Mouse (Mus musculus) frontal cortex, postnatal 10 days (tissue): ENCODE results near the gene St3gal5.
A peak's percentile ranks its signal among the peaks of the same experiment; 100 is the strongest.

Experiments used
- DNase-seq, 2 experiments: peaks; one replicate each; pipeline ENCODE4 v3.0.0; 2022; ENCODE audit warnings: low spot score in 2 of 2, mixed read lengths in 1 of 2

Gene St3gal5

DNA sequence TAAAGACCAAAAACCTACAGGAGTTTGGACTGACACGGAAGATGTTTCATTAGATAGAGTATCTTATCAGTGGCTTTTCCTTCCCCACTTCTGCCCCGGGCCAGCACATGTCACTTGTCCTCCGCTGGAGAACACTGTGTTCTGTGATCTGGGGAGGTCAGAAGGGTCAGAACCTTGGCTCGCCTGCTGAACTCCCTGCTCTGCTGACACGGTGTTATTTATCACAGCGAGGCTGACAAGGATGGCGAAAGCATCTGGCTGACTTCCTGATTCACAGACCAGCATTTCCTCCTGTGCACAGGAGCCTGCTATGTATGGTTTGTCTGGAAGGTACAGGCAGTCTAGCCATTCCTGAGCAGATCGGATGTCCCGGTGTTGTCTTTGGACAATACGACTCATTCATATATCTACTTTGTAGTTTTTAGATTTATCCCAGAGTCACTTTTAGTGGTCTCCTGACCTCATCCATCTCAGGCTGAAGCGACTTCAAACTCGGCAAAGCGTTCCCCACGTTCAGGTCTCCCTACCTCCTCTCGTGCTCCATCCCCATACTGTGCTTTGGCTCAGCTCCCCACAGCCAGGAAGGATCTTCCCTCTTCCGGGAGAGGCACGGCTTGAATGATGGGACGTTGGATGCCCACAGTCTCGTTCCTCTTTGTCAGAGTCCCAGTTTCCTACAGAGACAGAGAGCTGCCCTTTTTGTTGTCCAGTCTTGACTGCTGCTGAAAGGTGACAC is 64.9 kb downstream of the St3gal5 start:
- DNase-seq, result no peak

DNA sequence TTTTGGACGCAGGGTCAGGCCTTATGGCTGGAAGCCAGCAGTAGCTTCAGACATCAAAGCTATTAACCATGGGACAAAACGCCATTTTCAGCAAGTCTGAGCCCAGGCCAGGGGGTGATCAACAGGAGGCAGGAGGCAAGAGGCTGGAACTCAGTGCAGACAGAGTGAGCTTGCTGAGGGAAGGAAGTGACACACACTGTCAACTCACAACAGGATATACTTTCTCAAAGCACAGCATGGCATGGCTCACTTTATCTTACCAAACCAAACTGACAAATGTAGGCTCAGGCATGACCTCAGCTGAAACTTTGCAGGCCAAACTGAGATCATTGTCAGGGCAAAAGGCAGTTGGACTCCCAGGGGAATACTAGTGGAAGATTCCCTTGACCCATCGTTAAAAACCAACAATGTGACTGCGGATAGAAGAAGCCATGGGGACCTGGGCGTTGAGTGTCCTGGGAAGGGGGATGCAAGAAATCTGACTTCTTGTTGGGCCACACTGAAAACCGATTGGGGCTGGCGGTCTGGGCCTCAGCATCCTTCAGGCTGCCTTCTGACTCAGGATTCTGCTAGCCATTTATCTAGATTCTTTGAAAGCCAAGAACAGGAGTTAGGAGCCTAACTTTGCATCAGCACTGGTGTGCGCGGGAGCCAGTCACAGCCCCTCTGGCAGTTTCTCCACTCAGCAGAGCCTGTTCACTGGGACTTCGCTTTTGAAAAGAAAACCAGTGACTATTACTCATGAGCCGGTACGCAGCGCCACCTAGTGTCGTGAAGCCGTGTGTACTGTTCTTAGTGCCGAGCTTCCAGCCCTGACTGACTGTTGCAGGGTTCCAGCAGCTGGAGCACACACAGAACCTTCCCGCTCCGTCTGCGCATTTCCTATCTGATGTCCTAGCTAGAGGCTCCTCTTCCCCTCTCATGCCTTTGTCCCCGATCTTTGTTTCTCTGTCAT is 67.2 kb downstream of the St3gal5 start:
- peak; percentile 46 to 85 for DNase-seq

DNA sequence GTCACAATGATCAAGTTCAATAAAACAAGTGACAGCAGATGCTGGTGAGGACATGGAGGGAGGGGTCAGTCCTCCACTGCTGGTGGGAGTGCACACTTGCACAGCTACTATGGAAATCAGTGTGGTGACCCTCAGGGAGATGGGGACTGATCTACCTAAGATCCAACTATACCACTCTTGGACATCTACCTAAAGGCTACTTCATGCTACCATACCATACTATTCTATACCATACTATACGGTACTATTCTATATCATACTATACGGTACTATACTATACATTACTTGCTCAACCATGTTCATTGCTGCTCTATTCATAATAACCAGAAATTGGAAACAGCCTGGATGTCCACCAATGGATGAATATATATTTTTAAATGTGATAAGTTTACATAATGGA is 68.5 kb downstream of the St3gal5 start:
- DNase-seq, result no peak

DNA sequence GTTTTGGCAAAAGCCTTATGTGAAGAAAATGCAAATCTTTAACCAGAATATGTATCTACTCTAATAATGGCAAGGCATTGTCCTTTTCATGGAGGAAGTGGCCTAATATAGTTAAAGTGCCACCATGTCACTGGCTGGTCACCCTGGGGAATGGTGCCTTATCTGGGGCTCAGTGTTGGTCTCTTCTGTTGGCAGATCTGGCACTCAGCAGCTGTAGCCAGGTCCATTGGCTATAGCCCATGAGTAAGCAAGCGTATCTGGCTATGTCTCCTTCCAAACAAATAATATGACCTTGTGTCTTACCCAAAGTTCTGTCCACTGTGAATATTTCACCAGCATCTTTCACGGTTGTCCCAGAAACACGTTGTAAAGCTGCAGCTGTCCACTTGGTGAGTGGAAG is 74.0 kb downstream of the St3gal5 start:
- no peak for DNase-seq

DNA sequence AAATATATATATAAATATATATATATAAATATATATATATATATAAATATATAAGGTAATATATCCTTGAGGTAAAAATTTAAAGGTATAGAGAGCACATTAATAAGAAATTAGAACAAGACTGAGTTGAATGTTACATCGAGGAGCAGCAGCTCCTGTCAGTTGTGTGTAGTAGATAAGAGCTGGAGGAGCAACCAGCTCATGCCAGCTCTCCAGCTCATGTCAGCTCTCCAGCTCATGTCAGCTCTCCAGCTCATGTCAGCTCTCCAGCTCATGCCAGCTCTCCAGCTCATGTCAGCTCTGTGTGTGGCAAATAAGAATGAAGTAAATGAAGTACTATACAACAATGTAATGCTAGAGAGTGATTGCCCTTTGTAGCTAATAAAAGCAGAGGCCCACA is 76.0 kb downstream of the St3gal5 start:
- no peak for DNase-seq

DNA sequence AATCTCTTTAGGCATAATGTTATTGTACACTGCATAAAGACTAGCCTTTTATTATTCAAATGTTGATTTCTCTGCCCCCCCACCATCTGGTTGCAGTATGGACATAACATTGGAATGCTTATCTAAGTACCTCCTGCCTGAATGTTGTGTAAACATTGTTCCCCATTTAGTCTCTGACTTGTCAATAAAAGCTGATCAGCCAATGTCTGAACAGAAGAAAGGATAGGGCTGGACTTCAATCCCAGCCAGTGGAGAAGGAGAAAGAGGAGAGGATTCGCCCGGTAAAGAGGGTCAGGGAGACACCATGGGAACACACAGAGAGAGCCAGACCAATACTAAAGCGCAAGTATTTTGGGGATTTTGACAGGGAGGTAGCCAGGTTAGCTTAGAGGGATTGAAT is 78.0 kb downstream of the St3gal5 start:
- no peak for DNase-seq

DNA sequence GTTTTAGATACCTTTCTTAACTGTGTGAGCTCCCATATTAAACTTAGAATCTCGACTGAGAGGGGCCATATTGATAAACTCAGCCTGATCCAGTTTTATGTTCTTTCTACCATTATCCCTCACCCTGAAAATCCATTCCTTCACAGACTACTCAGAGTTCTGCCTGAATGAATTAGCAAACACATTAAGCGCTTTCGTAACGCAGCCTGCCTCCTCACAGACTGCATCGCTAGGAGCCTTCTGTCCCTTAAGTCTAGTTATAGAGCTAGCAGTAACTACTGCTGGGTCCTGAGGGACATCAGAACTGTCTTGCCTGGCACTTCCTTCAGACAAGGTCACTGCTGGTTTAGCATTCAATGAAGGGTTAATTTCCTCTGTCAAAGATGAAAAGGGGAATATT is 78.6 kb downstream of the St3gal5 start:
- DNase-seq, result no peak

DNA sequence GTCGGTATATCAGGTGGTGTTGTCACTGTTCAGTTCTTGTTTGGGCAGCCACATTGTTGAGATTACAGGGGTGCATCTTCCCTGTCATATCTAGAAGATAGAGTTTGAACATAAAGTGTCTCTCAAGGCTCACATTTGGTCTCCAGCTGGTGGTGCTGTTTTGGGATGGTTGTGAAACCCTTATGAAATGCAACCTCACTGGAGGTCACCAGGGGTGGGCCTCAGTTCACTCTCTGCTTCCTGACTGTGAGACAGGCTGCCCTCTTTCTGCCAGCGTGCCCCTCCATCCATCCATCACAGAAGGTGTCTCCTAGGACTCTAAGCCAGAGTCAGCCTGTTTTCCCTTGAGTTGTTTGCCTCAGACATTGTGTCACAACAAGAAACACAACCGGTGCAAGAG is 80.0 kb downstream of the St3gal5 start:
- no peak for DNase-seq

DNA sequence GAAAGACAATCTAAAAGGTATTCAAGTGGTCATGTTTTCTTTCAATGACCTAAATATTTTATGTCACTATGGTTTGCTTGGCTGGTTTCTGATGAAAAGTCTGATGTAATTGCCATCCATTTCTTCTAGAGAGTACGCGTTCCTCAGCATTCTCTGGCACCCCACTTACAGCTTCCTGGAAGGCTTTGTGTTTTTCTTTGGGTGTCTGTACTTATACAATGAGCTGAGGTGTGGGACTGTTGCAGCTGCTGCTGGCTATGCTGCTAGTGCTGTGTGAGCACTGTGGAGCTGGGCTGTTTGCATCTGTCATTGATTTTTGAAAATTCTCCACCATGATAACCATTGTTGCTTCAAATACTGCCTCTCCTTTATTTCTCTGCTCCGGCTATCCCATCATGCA is 81.6 kb downstream of the St3gal5 start:
- no peak for DNase-seq

DNA sequence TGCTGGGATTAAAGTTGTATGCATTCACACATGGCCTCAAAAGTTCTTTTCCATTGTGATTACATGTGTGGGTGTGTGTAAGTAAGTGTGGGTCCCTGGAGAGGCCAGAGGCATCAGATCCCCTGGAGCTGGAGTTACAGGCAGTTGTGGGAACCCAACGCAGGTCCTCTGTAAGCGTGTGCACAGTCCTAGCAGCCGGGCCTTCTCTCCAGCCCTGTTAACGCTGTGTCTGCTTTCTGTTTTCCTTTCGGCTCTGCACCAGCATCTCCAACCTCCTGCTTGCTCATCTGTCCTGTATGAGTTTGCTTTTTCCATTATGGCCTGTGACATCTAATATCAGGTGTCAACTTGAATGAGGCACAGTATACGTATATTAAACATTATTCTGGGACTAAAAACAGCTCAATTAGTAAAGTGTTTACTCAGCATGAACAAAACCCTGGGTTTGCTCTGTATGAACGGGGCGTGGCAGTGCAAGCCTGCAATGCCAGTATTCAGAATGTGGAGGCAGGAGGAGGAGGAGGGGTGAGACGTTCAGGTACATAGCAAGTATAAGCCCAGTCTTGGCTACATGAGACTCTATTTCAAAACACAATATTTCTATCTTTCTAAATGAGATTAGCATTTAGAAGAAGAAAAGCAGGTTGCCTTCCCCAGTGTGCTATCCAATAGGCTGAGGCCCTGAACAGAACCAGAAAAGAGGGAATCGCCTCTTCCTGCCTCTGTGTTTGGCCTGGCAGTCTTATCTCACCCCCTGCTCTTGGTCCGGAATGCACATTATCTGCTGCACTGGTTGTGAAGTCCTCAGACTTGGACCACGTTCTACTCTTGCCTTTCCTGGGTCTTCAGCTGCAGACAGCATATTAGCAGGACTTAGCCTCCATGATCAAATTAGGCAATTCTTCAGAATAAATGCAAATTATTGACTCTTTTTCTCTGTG is 82.4 kb downstream of the St3gal5 start:
- DNase-seq, result no peak

DNA sequence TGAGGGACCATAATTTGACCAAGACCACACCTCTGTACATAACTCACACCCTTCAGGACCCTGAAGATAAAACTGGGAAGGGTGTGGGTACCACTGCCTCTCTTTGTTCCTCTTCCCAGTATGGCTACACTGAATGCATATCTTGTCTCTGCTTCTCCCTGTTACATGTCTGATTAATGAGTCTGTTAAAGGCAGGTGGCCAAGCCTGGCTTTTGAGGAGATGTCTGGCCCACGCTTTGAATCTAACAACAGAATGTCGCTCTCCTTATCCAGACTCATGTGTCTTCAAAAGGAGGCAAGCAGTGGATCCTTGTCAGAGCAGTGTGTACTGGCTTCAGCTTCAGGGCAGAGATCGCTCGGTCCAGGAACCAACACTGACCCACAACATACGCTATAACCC is 87.2 kb downstream of the St3gal5 start:
- no peak for DNase-seq

DNA sequence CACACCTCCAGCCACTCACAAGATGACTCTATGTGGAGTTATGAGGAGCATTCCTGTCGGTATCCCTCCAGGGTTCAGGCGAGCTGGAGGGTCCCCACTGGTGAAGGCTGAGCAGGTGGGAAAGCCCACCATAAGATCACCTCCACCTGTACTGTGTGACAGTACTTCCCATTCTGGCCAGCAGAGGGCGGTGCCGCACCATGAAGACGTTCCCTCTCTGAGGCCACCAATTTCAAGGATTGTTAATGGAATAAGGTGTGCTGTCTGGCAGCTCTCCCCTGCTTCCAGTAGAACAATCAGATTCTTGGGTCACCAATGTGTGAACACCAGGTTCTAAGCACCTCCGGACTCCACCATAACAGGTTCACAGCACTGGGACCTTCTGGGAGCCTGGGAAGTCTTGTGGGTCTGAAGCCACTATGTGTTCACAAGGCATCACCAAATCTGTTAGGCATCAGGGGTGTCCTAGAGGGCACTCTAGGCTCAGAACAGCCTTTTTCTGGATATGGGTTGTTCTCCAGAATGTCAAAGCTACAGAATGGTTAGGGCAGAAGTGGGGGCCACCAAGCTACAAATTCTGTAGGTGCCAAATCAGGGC is 88.6 kb downstream of the St3gal5 start:
- peak in 1 of 2 experiments; percentile 73 for DNase-seq

DNA sequence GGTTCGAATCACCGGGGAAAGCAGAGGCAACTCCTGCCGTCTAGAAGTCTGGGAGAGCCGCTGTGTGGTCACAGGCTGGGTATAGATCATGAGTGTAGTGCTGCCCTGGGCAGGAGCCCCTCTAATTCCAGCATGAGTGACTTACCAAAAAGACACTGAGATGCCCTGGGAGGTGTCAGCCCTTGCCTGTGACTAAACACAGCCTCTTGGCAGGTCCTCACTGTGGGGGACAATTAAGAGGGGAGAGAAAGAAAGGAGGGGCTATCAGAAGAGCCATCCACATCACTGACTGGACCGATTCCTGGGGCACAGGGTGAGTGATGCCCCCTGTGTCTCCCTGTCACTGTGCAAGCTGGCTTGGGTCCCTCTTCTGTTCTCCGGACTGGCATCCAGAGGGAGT is 89.4 kb downstream of the St3gal5 start:
- no peak for DNase-seq

DNA sequence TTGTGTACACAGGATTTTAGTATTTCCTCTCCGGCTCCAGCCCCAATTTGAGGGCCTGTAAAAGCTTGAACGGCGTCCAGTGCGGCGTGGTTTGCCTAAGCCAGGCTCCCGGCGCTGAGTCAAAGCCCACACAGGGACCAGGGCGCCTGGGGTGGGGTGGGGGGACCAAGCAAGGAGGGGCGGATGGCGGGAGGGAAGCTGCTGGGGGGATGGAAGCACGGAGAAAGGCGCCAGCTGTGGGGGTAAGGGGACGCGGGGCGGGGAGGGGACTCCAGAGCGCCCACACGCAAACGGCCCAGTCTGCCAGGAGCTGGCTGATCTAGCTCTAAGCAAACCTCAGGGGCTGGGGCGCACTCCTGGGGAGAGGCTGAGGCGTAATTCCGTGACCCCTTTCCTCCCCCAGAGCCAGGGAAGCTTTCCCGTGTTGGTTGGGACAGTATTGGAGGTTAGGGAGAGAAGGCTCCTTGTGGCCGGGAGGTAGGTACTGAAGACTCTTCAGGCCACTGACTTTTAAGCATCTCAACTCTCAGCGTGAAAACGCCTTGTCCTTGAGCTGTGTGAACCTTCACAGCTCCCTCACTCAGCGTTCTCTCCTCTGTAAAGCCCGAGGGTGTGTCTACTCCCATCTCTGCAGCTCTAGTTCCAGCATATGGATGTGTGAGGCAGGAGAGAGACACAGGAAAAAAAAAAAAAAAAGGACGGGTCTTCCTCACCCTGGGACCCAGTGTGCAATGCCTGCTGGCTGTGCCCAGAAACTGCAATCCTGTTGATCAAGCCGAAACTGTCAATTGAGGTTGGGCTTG is 91.9 kb downstream of the St3gal5 start:
- no peak for DNase-seq

DNA sequence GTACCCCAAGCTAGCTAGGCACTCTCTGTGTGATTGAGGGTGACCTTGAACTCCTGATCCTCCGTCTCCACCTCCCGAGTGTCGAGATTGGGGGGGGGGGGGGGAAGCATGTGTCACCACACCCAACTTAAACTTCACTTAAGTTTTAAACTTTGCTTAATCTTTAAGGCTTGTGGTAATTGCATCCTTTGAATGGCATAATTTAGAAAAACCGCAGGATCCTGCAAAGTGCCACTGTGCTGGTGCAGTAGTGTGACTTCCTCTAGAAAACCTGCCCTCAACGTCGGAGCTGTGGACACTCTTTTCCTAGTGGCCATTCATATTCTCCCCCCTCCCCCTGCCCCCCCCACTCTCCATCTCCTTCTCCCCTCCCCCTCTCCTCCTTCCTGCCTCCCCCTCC is 92.7 kb downstream of the St3gal5 start:
- no peak for DNase-seq

DNA sequence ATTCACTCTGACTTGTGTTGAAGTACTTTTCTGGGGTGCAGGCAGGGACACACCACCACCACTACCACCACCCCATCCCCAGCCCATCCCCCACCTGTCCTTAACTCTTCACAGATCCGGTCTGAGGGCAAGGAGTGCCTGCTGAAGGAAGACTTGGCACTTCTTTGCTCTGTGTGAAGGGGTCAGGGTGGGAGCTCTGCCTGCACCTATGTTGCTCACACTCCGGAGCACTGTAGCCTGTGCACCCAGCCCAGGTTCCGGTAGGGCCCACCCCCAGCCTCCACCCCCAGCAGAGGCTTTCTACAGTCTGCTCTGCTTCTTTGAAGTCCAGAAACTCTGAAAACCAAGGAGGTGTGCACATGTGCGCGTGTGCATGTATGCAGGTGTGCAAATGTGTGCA is 93.2 kb downstream of the St3gal5 start:
- no peak for DNase-seq

DNA sequence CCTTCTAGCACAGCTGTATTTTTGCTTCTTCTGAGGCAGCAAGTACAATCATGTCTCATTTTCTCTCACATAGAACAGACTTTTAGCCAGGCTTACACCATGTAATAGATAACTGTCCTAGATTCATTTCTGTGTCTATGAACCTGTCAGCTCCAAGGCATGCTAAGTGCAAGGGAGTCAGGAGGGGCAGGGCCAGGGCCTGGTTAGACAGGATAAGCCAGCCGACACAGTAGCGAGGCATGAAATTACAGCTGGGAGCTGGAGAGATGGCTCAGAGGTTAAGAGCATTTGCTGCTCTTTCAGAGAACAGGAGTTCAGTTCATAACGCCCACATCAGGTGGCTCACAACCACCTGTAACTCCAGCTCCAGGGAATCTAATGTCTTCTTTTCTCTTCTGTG is 99.3 kb downstream of the St3gal5 start:
- no peak for DNase-seq

DNA sequence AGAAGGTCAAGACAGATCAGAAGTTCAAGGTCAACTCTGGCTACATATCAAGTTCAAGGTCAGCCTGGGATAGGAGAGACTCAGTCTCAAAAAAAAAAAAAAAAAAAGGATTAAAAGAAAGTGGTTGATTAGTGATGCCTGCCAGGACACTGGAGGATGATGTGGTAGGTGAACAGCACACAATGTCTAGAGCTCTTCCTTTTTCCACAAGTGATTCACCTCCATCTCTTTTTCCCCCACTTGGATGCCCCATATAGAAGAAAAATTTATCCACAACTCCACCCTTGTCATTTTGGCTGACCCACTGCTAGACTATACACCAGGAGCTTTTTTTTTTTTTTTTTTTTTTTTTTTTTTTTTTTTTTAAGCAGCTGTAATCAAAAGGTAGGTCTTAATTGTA is 100.1 kb downstream of the St3gal5 start:
- no peak for DNase-seq

DNA sequence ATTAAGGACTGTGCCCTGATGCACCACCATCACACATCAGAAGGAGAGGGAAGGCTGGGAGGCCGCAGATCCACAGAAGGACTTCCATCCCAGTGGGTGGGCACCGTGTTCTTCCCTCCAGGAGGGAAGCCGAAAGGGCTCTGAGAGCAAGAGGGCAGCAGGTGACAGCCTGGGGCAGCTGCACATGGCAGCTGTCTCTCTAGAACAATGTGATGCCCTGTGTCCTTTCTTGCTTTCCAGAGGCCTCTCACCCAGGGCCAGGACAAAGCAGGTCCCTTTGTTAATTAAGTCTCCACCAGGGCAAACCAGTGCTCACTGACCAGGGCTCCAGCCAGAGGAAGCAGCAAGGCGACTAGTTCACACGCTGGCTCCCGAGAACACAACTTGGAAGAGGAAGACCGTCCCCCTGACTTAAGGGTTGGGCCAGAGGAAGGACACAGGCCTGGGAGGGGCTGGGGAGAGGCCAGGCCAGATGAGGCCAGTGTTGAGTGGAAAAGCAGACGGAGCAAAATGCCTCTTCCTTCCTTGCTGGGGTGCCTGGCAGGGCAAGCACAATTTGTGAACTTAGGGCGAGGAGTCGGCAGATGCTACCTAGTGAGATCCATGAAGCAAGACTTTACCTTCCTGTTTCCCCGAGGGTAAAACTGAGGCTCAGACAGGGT is 103.3 kb downstream of the St3gal5 start:
- no peak for DNase-seq

DNA sequence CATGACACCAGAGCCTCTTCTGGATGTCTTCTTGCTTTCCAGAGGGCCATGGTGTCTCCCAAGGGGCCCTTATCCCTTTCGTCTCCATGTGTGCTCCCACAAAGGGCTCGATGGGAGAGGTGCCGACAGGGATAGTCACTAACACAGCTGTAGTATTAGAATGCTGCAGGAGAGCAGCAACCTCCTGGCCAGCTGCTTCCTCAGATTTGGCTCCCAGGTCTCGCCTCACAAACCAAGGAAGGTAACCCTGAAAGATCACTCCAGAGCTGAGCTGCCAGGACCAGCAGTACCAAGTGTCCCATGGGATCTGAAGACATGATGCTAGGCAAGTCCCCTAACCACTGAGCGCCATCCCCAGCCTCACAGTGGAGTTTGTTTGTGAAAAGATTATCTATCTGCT is 105.3 kb downstream of the St3gal5 start:
- no peak for DNase-seq
